Mouse (Mus musculus) stomach, postnatal 0 days (tissue): ENCODE data around the gene Kyat1.

ENCODE experiments used
- CTCF ChIP-seq: IDR thresholded peaks from 2 replicates; pipeline ENCODE4 v1.5.1; 2016; ENCODE audit warnings: antibody characterized with exemption, low read depth, mild to moderate bottlenecking, moderate library complexity
- EP300 ChIP-seq: optimal IDR thresholded peaks from 2 replicates; pipeline ENCODE3; 2016; ENCODE audit warnings: antibody characterized with exemption

GRCm38 (mm10) chr2:30242509-30242908 is 36.9 kb upstream of the Kyat1 start:
- no peak for TF ChIP-seq CTCF
- no peak for TF ChIP-seq EP300
